Mouse (Mus musculus): ENCODE results near the gene Lipc. TPM values are rescaled to one million over a fixed set of nuclear protein-coding genes. Genes with fewer than 3 reads are reported as not detected.

Gene Lipc
- polyA plus RNA-seq, 1 experiment = 0.08 TPM

- no peak overlapping the region for H3ac ChIP-seq (ENCODE audit: control insufficient read depth, insufficient read length)
- no peaks in the 10 kb centered on the region for H3K79me2 ChIP-seq (ENCODE audit: control insufficient read depth, insufficient read depth)
- H3K27me3 ChIP-seq (ENCODE audit: control insufficient read depth, insufficient read depth, insufficient read length) = no peaks in the 10 kb centered on the region
- TF ChIP-seq REST (IDR thresholded peaks at IDR 0.05; ENCODE audit: insufficient read depth, insufficient read length) = no peak
- no peak for TF ChIP-seq E2F4 (IDR thresholded peaks at IDR 0.05; ENCODE audit: insufficient read depth)
- no peak for TF ChIP-seq POLR2A (IDR thresholded peaks at IDR 0.05; ENCODE audit: insufficient read length, low read depth)
- no peak for TF ChIP-seq MYOG (IDR thresholded peaks at IDR 0.05; ENCODE audit: control insufficient read depth in 1 of 3, insufficient read depth in 1 of 3, insufficient read length in 2 of 3, low read depth in 2 of 3)
- no peak for TF ChIP-seq TCF3 (IDR thresholded peaks at IDR 0.05; ENCODE audit: insufficient read length, low read depth)
- TF ChIP-seq MAX (IDR thresholded peaks at IDR 0.05; ENCODE audit: low read depth) = no peak
- TF ChIP-seq TCF12 (IDR thresholded peaks at IDR 0.05; ENCODE audit: insufficient read depth, poor library complexity, severe bottlenecking) = no peak
- no peak for TF ChIP-seq MYOD1 (IDR thresholded peaks at IDR 0.05; ENCODE audit: control insufficient read depth in 1 of 3, insufficient read length in 2 of 3, low read depth in 2 of 3)
- TF ChIP-seq POLR2AphosphoS2 (IDR thresholded peaks at IDR 0.05; ENCODE audit: insufficient read length, low read depth) = no peak
- no peak for TF ChIP-seq SRF (IDR thresholded peaks at IDR 0.05; ENCODE audit: control insufficient read depth, insufficient read length, low read depth)
- no peak for TF ChIP-seq CEBPB (IDR thresholded peaks at IDR 0.05; ENCODE audit: insufficient read depth, poor library complexity, severe bottlenecking)
- no peak for TF ChIP-seq USF1 (IDR thresholded peaks at IDR 0.05; ENCODE audit: low read depth)
- H3K36me3 ChIP-seq (ENCODE audit: control insufficient read depth, insufficient read depth) = no peaks in the 10 kb centered on the region
- H3K4me2 ChIP-seq (ENCODE audit: low read depth) = no peak overlapping the region
- no peak overlapping the region for H3K4me3 ChIP-seq
Measured at GRCm38 (mm10) chr9:70795439-70795757, 156.6 kb downstream of the Lipc start.

- TF ChIP-seq CEBPB (IDR thresholded peaks at IDR 0.05; ENCODE audit: insufficient read depth, poor library complexity, severe bottlenecking) (0 out of 2 replicates have a peak, but pooled peaks have one; percentile 61), E2F4 (IDR thresholded peaks at IDR 0.05; ENCODE audit: insufficient read depth) (no peak), TCF12 (IDR thresholded peaks at IDR 0.05; ENCODE audit: insufficient read depth, poor library complexity, severe bottlenecking) (no peak)
- no peaks in the 10 kb centered on the region for H3K36me3 ChIP-seq (ENCODE audit: control insufficient read depth, insufficient read depth)
Measured at GRCm38 (mm10) chr9:70794643-70795438, 157.2 kb downstream of the Lipc start.

GRCm38 (mm10) chr9:70790621-70791020, 161.4 kb downstream of the Lipc start:
- Histone ChIP-seq H3K27me3 (ENCODE audit: control insufficient read depth, insufficient read depth, insufficient read length) (no peaks in the 10 kb centered on the region), H3K79me2 (ENCODE audit: control insufficient read depth, insufficient read depth) (no peaks in the 10 kb centered on the region), H3ac (ENCODE audit: control insufficient read depth, insufficient read length) (no peak overlapping the region), H3K4me2 (ENCODE audit: low read depth) (no peak overlapping the region), H3K4me3 (no peak overlapping the region), H3K36me3 (ENCODE audit: control insufficient read depth, insufficient read depth) (no peaks in the 10 kb centered on the region)
- no peak for TF ChIP-seq USF1 (IDR thresholded peaks at IDR 0.05; ENCODE audit: low read depth)

More at GRCm38 (mm10) chr9:70794643-70795438, 157.2 kb downstream of the Lipc start:
- Histone ChIP-seq H3K4me2 (ENCODE audit: low read depth) (no peak overlapping the region), H3K4me3 (no peak overlapping the region), H3K79me2 (ENCODE audit: control insufficient read depth, insufficient read depth) (no peaks in the 10 kb centered on the region), H3ac (ENCODE audit: control insufficient read depth, insufficient read length) (no peak overlapping the region), H3K27me3 (ENCODE audit: control insufficient read depth, insufficient read depth, insufficient read length) (no peaks in the 10 kb centered on the region)

GRCm38 (mm10) chr9:70788705-70789104, 163.3 kb downstream of the Lipc start:
- TF ChIP-seq MYOD1 (IDR thresholded peaks at IDR 0.05; ENCODE audit: control insufficient read depth in 1 of 3, insufficient read length in 2 of 3, low read depth in 2 of 3) (no peak), POLR2A (IDR thresholded peaks at IDR 0.05; ENCODE audit: insufficient read length, low read depth) (no peak), E2F4 (IDR thresholded peaks at IDR 0.05; ENCODE audit: insufficient read depth) (no peak)
- Histone ChIP-seq H3K4me3 (no peak overlapping the region), H3ac (ENCODE audit: control insufficient read depth, insufficient read length) (no peak overlapping the region), H3K36me3 (ENCODE audit: control insufficient read depth, insufficient read depth) (no peaks in the 10 kb centered on the region), H3K79me2 (ENCODE audit: control insufficient read depth, insufficient read depth) (no peaks in the 10 kb centered on the region), H3K27me3 (ENCODE audit: control insufficient read depth, insufficient read depth, insufficient read length) (no peaks in the 10 kb centered on the region), H3K4me2 (ENCODE audit: low read depth) (no peak overlapping the region)

- Histone ChIP-seq H3K4me2 (ENCODE audit: low read depth) (no peak overlapping the region), H3K4me3 (no peak overlapping the region), H3K36me3 (ENCODE audit: control insufficient read depth, insufficient read depth) (peaks cover 8% of the 10 kb centered on the region), H3K79me2 (ENCODE audit: control insufficient read depth, insufficient read depth) (no peaks in the 10 kb centered on the region), H3K27me3 (ENCODE audit: control insufficient read depth, insufficient read depth, insufficient read length) (no peaks in the 10 kb centered on the region), H3ac (ENCODE audit: control insufficient read depth, insufficient read length) (no peak overlapping the region)
- no peak for TF ChIP-seq MYOD1 (IDR thresholded peaks at IDR 0.05; ENCODE audit: control insufficient read depth in 1 of 3, insufficient read length in 2 of 3, low read depth in 2 of 3)
- TF ChIP-seq USF1 (IDR thresholded peaks at IDR 0.05; ENCODE audit: low read depth) = no peak
- no peak for TF ChIP-seq MYOG (IDR thresholded peaks at IDR 0.05; ENCODE audit: control insufficient read depth in 1 of 3, insufficient read depth in 1 of 3, insufficient read length in 2 of 3, low read depth in 2 of 3)
- TF ChIP-seq TCF3 (IDR thresholded peaks at IDR 0.05; ENCODE audit: insufficient read length, low read depth) = no peak
- no peak for TF ChIP-seq REST (IDR thresholded peaks at IDR 0.05; ENCODE audit: insufficient read depth, insufficient read length)
- no peak for TF ChIP-seq E2F4 (IDR thresholded peaks at IDR 0.05; ENCODE audit: insufficient read depth)
- no peak for TF ChIP-seq MAX (IDR thresholded peaks at IDR 0.05; ENCODE audit: low read depth)
- TF ChIP-seq POLR2AphosphoS2 (IDR thresholded peaks at IDR 0.05; ENCODE audit: insufficient read length, low read depth) = no peak
- TF ChIP-seq TCF12 (IDR thresholded peaks at IDR 0.05; ENCODE audit: insufficient read depth, poor library complexity, severe bottlenecking) = no peak
- TF ChIP-seq SRF (IDR thresholded peaks at IDR 0.05; ENCODE audit: control insufficient read depth, insufficient read length, low read depth) = no peak
- no peak for TF ChIP-seq POLR2A (IDR thresholded peaks at IDR 0.05; ENCODE audit: insufficient read length, low read depth)
- no peak for TF ChIP-seq CEBPB (IDR thresholded peaks at IDR 0.05; ENCODE audit: insufficient read depth, poor library complexity, severe bottlenecking)
Measured at GRCm38 (mm10) chr9:70782191-70782590, 169.8 kb downstream of the Lipc start.

All from myocyte (in vitro differentiated cells).